Mouse (Mus musculus): ENCODE data around the gene Plk1. TPM values are rescaled to one million over a fixed set of nuclear protein-coding genes. Genes with fewer than 3 reads are reported as not detected.

Gene Plk1
- 230 and 244 TPM in 2 replicates for polyA plus RNA-seq (2016; fragmentation: Nextera tagmentation; extraction: Ambion mirVana)

DNA sequence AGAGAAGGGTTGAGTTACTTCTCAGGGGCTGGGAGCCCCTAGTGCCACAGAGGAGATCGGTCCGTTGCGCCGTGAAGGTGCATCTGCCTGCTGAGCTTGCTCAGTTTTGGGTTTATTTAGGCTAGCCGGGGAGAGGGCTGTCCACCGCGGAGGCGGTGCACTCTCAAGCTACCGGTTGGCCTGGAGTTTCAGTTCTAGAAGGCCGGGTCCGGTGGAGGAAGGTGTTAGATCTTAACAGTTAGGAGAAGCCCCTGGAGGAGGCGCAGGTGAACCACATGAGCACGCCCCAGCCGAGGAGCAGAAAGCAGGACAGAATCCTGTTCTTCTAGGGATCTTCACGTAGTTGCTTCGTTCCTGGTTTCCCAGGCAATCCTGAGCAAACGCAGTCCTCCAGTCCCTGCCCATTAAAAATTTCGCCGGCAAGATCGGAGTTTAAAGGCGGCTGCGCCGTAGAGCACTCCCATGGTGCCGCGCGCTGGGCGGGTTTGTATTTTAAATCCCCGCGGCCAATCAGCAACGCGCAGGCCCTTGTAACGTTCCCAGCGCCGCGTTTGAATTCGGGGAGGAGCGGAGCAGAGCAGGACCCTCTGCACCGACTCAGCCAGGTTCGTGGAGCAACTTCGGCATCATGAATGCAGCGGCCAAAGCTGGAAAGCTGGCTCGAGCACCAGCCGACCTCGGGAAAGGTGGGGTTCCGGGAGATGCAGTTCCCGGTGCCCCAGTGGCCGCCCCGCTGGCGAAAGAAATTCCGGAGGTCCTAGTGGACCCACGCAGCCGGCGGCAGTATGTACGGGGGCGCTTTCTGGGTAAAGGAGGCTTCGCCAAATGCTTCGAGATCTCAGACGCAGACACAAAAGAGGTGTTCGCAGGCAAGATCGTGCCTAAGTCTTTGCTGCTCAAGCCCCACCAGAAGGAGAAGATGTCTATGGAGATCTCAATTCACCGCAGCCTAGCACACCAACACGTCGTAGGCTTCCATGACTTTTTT is at the start of gene Plk1:
Gene Plk1, plus strand, starts transcription at position 525 of the 988 bp plus-strand sequence.
- DNase-seq (ENCODE audit: low spot score) = peak; percentile 93

DNA sequence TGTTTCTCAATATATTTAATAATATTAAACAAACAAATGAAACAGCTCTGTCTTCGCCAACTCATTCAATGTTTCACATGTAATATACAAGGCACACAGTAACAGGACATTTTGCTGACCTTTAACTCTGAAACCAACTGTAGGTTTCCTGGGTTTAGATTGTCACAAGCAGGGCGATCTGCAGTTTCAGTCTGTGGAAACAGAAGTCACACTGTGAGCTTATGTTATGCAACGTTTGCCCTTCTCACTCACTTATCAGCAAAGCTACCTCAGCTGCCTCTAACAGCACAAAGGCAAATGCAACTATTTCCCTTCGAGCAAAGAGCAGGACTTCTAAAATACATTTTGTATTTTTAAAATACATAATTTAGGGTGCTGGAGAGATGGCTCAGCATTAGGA is 35.7 kb upstream of the Plk1 start:
- 91% methylated on average over 4 of the region's 4 CpGs for WGBS
- peaks cover 94% of the 10 kb centered on the region for H3K36me3 ChIP-seq (replicated peaks)
- no peaks in the 10 kb centered on the region for H3K9me3 ChIP-seq
- no peaks in the 10 kb centered on the region for H3K4me1 ChIP-seq
- H3K4me3 ChIP-seq = no peak overlapping the region
- DNase-seq (ENCODE audit: low spot score) = no peak
- no peaks in the 10 kb centered on the region for H3K27me3 ChIP-seq (replicated peaks; ENCODE audit: low read depth, poor library complexity, severe bottlenecking)
- H3K27ac ChIP-seq (replicated peaks) = no peak overlapping the region

More for the DNA sequence above, at the start of gene Plk1:
- peak within 1 kb of the TSS; percentile 94 for H3K27ac ChIP-seq (replicated peaks)
- no peaks in the 10 kb centered on the region for H3K27me3 ChIP-seq (replicated peaks; ENCODE audit: low read depth, poor library complexity, severe bottlenecking)
- peaks cover 38% of the 10 kb centered on the region for H3K4me1 ChIP-seq
- peak within 1 kb of the TSS; percentile 74 for H3K4me3 ChIP-seq
- no peaks in the 10 kb centered on the region for H3K9me3 ChIP-seq
- H3K36me3 ChIP-seq (replicated peaks) = peaks cover 39% of the 10 kb centered on the region
- WGBS = under 1% methylated on average over 63 of the region's 63 CpGs

DNA sequence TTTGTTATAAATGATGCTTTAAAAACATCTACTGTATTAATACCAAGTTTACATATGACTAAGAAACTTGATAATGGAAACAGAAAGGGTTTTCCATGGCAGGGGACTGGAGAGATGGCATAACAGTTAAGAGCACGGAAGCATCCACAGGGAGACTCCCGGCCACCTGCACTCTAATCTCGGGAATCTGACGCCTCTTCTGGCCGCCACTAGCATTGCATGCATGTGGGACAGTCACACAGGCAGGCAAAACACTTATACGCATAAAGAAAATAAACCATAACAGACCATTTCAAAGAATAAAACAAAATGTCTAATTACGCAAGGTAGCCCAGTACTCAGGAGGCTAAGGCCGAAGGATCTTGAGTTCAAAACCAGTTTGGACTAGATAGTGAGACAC is 33.6 kb upstream of the Plk1 start:
- WGBS = 79% methylated on average over 8 of the region's 8 CpGs
- no peaks in the 10 kb centered on the region for H3K9me3 ChIP-seq
- no peaks in the 10 kb centered on the region for H3K27me3 ChIP-seq (replicated peaks; ENCODE audit: low read depth, poor library complexity, severe bottlenecking)
- no peak overlapping the region for H3K27ac ChIP-seq (replicated peaks)
- H3K36me3 ChIP-seq (replicated peaks) = peaks cover 90% of the 10 kb centered on the region
- peak; percentile 12 for DNase-seq (ENCODE audit: low spot score)
- no peaks in the 10 kb centered on the region for H3K4me1 ChIP-seq
- no peak overlapping the region for H3K4me3 ChIP-seq

DNA sequence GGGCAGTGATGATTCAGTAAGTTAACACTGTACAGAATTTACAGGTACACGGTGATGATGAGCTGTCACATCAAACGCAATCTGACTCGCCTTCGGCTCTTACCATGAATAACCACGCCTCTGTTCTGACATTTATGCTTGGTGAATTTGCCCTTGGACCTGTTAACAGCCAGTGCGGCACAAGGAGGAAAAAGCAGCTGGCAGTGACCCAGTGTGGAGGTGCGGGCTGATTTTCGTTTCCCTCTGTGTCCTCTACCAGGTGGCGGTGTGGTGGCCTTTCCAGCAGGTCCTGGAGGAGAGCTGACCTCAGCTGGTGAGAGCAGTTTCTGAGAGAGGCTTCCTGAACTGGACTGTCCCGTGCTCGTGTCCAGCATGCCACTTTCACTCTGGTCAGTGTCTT is 32.3 kb upstream of the Plk1 start:
- no peak overlapping the region for H3K27ac ChIP-seq (replicated peaks)
- H3K4me3 ChIP-seq = no peak overlapping the region
- peaks cover 10% of the 10 kb centered on the region for H3K4me1 ChIP-seq
- no peak for DNase-seq (ENCODE audit: low spot score)
- peaks cover 78% of the 10 kb centered on the region for H3K36me3 ChIP-seq (replicated peaks)
- no peaks in the 10 kb centered on the region for H3K27me3 ChIP-seq (replicated peaks; ENCODE audit: low read depth, poor library complexity, severe bottlenecking)
- 94% methylated on average over 11 of the region's 11 CpGs for WGBS
- H3K9me3 ChIP-seq = no peaks in the 10 kb centered on the region

DNA sequence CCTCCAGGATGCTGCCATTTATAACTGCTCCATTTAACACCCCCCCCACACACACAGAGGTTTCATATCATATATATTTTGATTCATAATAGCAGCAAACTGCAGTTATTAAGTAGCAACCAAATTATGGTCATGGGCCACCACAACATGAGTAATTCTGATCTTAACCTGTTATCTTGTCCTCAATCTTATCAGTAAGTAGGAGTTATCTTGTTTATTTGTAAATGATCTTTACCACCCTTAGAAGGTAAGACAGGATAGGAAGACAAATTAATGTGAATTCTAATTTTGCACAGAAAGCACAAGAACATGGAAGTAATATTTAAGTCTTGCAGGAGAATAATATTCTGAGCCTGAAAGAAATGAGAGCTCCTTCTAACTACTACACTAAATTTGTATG is 27.4 kb upstream of the Plk1 start:
- H3K27ac ChIP-seq (replicated peaks) = no peak overlapping the region
- no peaks in the 10 kb centered on the region for H3K27me3 ChIP-seq (replicated peaks; ENCODE audit: low read depth, poor library complexity, severe bottlenecking)
- H3K9me3 ChIP-seq = no peaks in the 10 kb centered on the region
- peaks cover 54% of the 10 kb centered on the region for H3K36me3 ChIP-seq (replicated peaks)
- no peak for DNase-seq (ENCODE audit: low spot score)
- peaks cover 18% of the 10 kb centered on the region for H3K4me1 ChIP-seq
- H3K4me3 ChIP-seq = peak overlapping the region; percentile 95

DNA sequence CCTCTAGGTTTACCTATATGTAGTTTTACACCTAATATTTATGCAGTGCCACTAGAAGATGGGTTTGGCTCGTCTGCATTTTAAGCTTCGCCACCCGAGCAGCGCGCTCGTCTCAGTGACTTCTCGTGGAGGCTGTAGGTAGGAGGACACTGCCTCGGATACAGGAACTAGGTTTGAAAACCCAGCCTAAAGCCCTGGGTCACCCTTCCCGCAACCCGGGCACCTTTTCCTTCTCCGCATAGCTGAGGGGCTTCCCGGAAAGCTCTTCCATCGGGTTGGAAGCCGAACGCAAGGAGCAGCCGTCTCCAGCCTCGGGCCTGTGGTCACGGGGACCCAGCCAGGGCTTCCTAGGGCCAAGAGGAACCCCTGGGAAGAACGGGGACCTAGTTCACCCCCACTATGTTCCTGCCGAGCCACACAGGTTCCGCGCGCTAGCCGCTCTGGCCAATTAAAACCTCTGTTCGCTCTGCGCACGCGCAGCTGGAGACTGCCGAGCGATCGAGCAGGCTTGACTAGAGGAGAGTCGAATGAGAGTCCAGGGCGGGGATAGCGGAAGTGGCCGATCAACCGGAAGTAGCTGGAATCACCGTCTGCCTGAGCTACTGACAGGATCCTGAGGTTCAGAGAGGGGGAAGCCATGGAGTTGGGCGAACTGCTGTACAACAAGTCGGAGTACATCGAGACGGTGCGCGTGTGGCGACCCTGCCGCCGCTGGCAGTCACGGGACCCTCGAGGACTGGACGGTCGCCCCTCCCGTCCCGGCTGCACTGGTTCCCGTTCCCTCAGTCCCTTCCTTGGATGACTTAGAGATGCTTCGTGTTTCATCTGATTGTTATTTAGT is 26.5 kb upstream of the Plk1 start, which contains the start of the genes Palb2 and Dctn5:
Gene Palb2, minus strand, starts transcription at position 489 of the 841 bp plus-strand sequence.
Gene Dctn5, plus strand, starts transcription at position 545 of the 841 bp plus-strand sequence.
- DNase-seq (ENCODE audit: low spot score) = peak; percentile 98
- no peaks in the 10 kb centered on the region for H3K27me3 ChIP-seq (replicated peaks; ENCODE audit: low read depth, poor library complexity, severe bottlenecking)
- H3K36me3 ChIP-seq (replicated peaks) = peaks cover 54% of the 10 kb centered on the region
- H3K9me3 ChIP-seq = no peaks in the 10 kb centered on the region
- under 1% methylated on average over 54 of the region's 54 CpGs for WGBS
- peak within 1 kb of the TSS; percentile 95 for H3K4me3 ChIP-seq
- peak within 1 kb of the TSS; percentile 93 for H3K27ac ChIP-seq (replicated peaks)
- H3K4me1 ChIP-seq = peaks cover 18% of the 10 kb centered on the region

DNA sequence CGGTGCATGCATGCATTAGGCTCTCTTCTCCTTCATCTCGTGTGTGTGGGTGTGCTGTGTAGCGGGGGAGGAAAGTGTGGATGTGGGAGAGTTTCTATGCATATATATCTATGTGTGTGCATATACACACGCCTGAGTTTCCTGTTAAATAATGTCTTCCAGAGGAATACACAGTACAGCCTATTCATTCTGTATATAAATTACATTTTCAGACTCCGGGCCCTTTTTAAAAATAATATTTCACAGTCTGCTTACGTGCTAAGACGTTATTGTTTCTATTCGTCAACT is 26.0 kb upstream of the Plk1 start:
- WGBS = 19% methylated on average over 8 of the region's 8 CpGs
- Histone ChIP-seq H3K4me3 (peak overlapping the region; percentile 95), H3K4me1 (peaks cover 18% of the 10 kb centered on the region), H3K27me3 (replicated peaks; ENCODE audit: low read depth, poor library complexity, severe bottlenecking) (no peaks in the 10 kb centered on the region), H3K9me3 (no peaks in the 10 kb centered on the region), H3K36me3 (replicated peaks) (peaks cover 54% of the 10 kb centered on the region), H3K27ac (replicated peaks) (peak overlapping the region; percentile 93)
- no peak for DNase-seq (ENCODE audit: low spot score)

DNA sequence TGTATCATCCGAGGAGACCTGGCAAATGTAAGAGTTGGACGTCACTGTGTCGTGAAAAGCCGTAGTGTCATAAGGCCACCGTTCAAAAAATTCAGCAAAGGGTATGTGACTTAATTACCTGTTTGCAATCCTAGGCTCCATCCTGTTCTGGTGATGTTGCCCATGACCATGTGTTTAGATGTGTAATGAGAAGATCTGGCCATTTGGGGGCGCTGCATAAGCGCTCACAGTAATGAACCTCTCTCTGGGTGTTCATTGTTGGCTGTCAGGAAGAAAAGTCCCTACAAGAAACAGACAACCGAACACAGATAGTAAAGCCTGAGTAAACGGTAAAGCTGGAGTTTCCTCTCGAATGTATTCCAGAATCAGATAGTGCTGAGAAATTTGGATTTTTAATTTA is 24.2 kb upstream of the Plk1 start:
- no peaks in the 10 kb centered on the region for H3K27me3 ChIP-seq (replicated peaks; ENCODE audit: low read depth, poor library complexity, severe bottlenecking)
- H3K4me1 ChIP-seq = peaks cover 18% of the 10 kb centered on the region
- no peak overlapping the region for H3K27ac ChIP-seq (replicated peaks)
- no peaks in the 10 kb centered on the region for H3K9me3 ChIP-seq
- peak; percentile 20 for DNase-seq (ENCODE audit: low spot score)
- 75% methylated on average over 10 of the region's 10 CpGs for WGBS
- peaks cover 57% of the 10 kb centered on the region for H3K36me3 ChIP-seq (replicated peaks)
- no peak overlapping the region for H3K4me3 ChIP-seq

DNA sequence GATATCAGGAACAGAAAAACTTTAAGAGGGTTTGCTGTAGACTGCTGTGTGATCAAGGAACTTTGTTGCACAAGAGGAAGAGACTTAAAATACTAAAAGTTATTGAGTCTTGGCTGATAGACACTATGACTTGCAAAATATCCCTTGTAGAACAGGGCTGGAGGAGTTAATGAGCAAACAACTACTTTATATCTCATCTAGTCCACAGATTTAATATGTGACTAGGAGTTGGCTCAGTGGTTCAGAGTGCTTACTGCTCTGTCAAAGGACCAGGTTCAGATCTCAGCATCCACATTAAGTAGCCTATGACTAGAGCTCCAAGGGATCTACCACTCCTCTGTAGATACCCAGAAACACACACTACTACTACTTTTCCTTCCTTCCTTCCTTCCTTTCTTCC is 22.2 kb upstream of the Plk1 start:
- no peak overlapping the region for H3K4me3 ChIP-seq
- no peak for DNase-seq (ENCODE audit: low spot score)
- H3K4me1 ChIP-seq = peaks cover 7% of the 10 kb centered on the region
- no peaks in the 10 kb centered on the region for H3K9me3 ChIP-seq
- peaks cover 77% of the 10 kb centered on the region for H3K36me3 ChIP-seq (replicated peaks)
- H3K27me3 ChIP-seq (replicated peaks; ENCODE audit: low read depth, poor library complexity, severe bottlenecking) = no peaks in the 10 kb centered on the region
- H3K27ac ChIP-seq (replicated peaks) = no peak overlapping the region

DNA sequence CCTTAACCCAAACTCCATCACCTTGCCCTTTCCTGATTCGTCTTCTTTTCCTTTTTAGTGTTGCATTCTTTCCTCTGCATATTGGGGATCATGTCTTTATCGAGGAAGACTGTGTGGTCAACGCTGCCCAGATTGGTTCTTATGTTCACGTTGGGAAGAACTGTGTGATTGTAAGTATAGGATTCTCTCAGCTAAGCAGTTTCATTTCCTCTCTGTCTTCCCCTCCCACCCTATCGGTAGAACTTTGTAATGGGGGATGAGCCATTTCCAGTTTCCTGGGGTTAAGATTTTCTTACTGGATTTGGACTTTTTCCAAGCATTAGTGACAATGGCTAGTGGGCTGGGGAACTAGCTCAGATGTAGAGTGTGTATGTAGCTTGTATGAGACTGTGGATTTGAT is 21.0 kb upstream of the Plk1 start:
- DNase-seq (ENCODE audit: low spot score) = no peak
- Histone ChIP-seq H3K36me3 (replicated peaks) (peaks cover 86% of the 10 kb centered on the region), H3K27ac (replicated peaks) (no peak overlapping the region), H3K27me3 (replicated peaks; ENCODE audit: low read depth, poor library complexity, severe bottlenecking) (no peaks in the 10 kb centered on the region), H3K4me3 (no peak overlapping the region), H3K4me1 (peaks cover 7% of the 10 kb centered on the region), H3K9me3 (no peaks in the 10 kb centered on the region)
- WGBS = 89% methylated on average over 5 of the region's 5 CpGs

DNA sequence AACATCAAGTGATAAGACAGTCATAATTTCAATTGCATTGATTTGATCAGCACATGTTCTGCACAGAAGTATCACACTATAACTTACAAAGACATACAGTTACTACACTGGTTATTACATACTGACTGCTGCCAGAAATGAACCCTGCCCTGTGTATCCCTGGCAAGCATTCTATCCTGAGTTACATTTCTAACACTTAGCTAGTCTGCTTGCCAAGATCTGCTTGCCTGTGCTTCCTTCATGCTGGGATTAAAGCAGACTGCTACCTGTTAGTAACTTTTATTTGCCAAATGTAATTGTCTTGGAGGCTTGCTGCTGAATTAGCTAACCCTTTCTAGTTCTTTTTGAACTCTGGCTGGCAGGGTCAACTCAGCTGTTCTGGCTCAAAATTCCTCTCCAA is 18.2 kb upstream of the Plk1 start:
- DNase-seq (ENCODE audit: low spot score) = no peak
- no peak overlapping the region for H3K4me3 ChIP-seq
- peaks cover 99% of the 10 kb centered on the region for H3K36me3 ChIP-seq (replicated peaks)
- H3K27me3 ChIP-seq (replicated peaks; ENCODE audit: low read depth, poor library complexity, severe bottlenecking) = no peaks in the 10 kb centered on the region
- no peak overlapping the region for H3K27ac ChIP-seq (replicated peaks)
- no peaks in the 10 kb centered on the region for H3K4me1 ChIP-seq
- no peaks in the 10 kb centered on the region for H3K9me3 ChIP-seq

DNA sequence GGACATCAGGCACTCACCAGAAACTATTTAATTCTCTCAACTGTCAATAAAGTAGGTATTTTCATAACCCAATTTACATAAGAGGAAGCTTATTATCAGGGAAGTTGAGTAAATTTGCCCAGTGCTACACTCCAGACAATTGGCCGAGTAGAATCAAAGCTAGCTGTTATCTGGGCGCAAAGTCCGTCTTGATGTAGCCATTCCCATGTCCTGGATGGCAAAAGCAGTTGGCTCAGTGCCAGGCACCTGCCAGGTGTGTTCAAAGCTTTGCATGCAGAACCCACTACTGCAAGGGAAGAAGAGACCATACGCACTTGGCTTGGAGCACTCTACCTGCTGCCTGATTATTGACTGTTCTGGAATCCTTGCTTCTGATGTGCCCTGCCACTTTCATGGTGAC is 6.8 kb upstream of the Plk1 start:
- peaks cover 4% of the 10 kb centered on the region; the same call in 1 of the 2 replicates for H3K4me1 ChIP-seq
- H3K9me3 ChIP-seq = no peaks in the 10 kb centered on the region
- H3K27me3 ChIP-seq (replicated peaks; ENCODE audit: low read depth, poor library complexity, severe bottlenecking) = no peaks in the 10 kb centered on the region
- H3K27ac ChIP-seq (replicated peaks) = no peak overlapping the region
- H3K36me3 ChIP-seq (replicated peaks) = peaks cover 31% of the 10 kb centered on the region
- DNase-seq (ENCODE audit: low spot score) = no peak
- WGBS = 92% methylated on average over 4 of the region's 4 CpGs
- H3K4me3 ChIP-seq = no peak overlapping the region

All from embryonic facial prominence, embryonic 10.5 days (tissue).